Mouse (Mus musculus) liver, adult 2 months (tissue): ENCODE results near the gene Olfr609.

Experiments
- CTCF ChIP-seq: fragments of 200-500 bp; IDR thresholded peaks from 2 replicates; pipeline ENCODE4 v1.5.1; 2011; ENCODE audit warnings: low read depth, low read length, control low read depth
- POLR2A ChIP-seq: fragments of 200-500 bp; IDR thresholded peaks from 2 replicates; pipeline ENCODE4 v1.6.1; 2011; ENCODE audit warnings: low read length, control low read depth; ENCODE audit not compliant: insufficient read depth; ENCODE audit errors: extremely low read depth

DNA sequence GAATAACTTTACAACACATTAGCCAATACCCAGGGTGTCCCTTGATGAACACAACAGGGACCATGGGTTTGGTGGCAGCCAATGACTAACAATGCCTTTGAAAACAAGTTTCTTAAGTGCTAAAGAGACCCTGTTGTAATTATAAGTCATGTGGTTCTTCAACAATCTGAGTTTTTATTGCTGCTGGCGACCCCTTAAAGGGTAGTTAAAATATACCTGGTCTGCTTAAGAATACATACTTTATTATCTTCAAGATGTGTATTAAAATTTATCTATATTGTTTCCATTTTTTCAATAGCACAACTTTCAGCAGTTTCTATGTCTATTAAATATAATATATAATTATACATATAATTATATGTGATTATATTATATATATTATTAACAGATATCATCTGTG is at the start of gene Olfr609:
- TF ChIP-seq POLR2A (no peak), CTCF (no peak)
